Mouse (Mus musculus) kidney, adult 2 months (tissue): ENCODE measurements around the gene Tmem233. TPM values are rescaled to one million over a fixed set of nuclear protein-coding genes. Genes with fewer than 3 reads are reported as not detected.

ENCODE experiments used
- DNase-seq: peaks from one replicate; pipeline ENCODE4 v3.0.0; 2021
- H3K27ac ChIP-seq: fragments of 200-500 bp; 2 replicates; pipeline ENCODE4 v1.5.1; 2012; ENCODE audit warnings: low read depth, low read length, control low read depth, inconsistent platforms; ENCODE audit not compliant: insufficient read depth
- H3K27me3 ChIP-seq: fragments of 200-500 bp; replicated peaks from 2 replicates; pipeline ENCODE4 v1.6.1; 2012; ENCODE audit warnings: mild to moderate bottlenecking, moderate library complexity, low read length, inconsistent platforms; ENCODE audit not compliant: control insufficient read depth, insufficient read depth
- H3K36me3 ChIP-seq: fragments of 200-500 bp; 2 replicates; pipeline ENCODE4 v1.6.1; 2012; ENCODE audit warnings: mild to moderate bottlenecking, moderate library complexity, low read length, inconsistent platforms; ENCODE audit not compliant: control insufficient read depth, insufficient read depth
- H3K4me1 ChIP-seq: fragments of 200-500 bp; 2 replicates; pipeline ENCODE4 v1.6.1; 2011; ENCODE audit warnings: low read length; ENCODE audit not compliant: control insufficient read depth, insufficient read depth
- H3K4me3 ChIP-seq: fragments of 200-500 bp; 2 replicates; pipeline ENCODE4 v1.5.1; 2011; ENCODE audit warnings: mild to moderate bottlenecking, low read depth, low read length, control low read depth; ENCODE audit not compliant: insufficient read depth
- CTCF ChIP-seq: fragments of 200-500 bp; conservative IDR thresholded peaks from 2 replicates; pipeline ENCODE4 v1.5.1; 2011; ENCODE audit warnings: low read depth, mild to moderate bottlenecking, control low read depth, low read length, moderate library complexity, mixed read lengths; ENCODE audit not compliant: insufficient read depth, insufficient read length
- POLR2A ChIP-seq: fragments of 200-500 bp; IDR thresholded peaks from one replicate; pipeline ENCODE4 v1.6.1; 2011; ENCODE audit warnings: low read depth, low read length, control low read depth
- WGBS: fragments of 180-500 bp; shearing (Covaris S2); methylation state at CpG from one replicate; pipeline ENCODE4 v1.1.7; 2018; 5-methylcytosine and 5-hydroxymethylcytosine counted together
- polyA plus RNA-seq: library from polyadenylated mRNA; depleted of rRNA; stranded (reverse); fragments of >200 nt; gene quantifications from 2 replicates; pipeline ENCODE4 v1.2.3, GENCODE M21; 2012

The Tmem233 gene
- polyA plus RNA-seq, 1 experiment = 0.31 TPM

GRCm38 (mm10) chr5:116029071-116029470 is 54.0 kb downstream of the Tmem233 start:
- H3K27ac ChIP-seq = no peak overlapping the region
- no peak for TF ChIP-seq CTCF
- no peak for TF ChIP-seq POLR2A
- WGBS = 70% methylated on average over 7 of the region's 7 CpGs
- DNase-seq = no peak
- H3K4me1 ChIP-seq = no peaks in the 10 kb centered on the region
- no peaks in the 10 kb centered on the region for H3K36me3 ChIP-seq
- no peaks in the 10 kb centered on the region for H3K27me3 ChIP-seq
- H3K4me3 ChIP-seq = no peak overlapping the region

GRCm38 (mm10) chr5:116026561-116026960 is 56.5 kb downstream of the Tmem233 start:
- Histone ChIP-seq H3K4me1 (peaks cover 5% of the 10 kb centered on the region; the same call in 1 of the 2 replicates), H3K27ac (no peak overlapping the region), H3K27me3 (no peaks in the 10 kb centered on the region), H3K4me3 (no peak overlapping the region), H3K36me3 (no peaks in the 10 kb centered on the region; the same call in 1 of the 2 replicates)
- WGBS = 90% methylated on average over 14 of the region's 14 CpGs
- no peak for DNase-seq
- TF ChIP-seq POLR2A (no peak), CTCF (no peak)

- H3K36me3 ChIP-seq = peaks cover 2% of the 10 kb centered on the region; the same call in 1 of the 2 replicates
- no peak overlapping the region for H3K4me3 ChIP-seq
- H3K4me1 ChIP-seq = peaks cover 5% of the 10 kb centered on the region; the same call in 1 of the 2 replicates
- DNase-seq = no peak
- no peak overlapping the region for H3K27ac ChIP-seq
- TF ChIP-seq POLR2A (no peak), CTCF (no peak)
- no peaks in the 10 kb centered on the region for H3K27me3 ChIP-seq
- WGBS = 92% methylated on average over 5 of the region's 5 CpGs
Measured at GRCm38 (mm10) chr5:116026107-116026506, 56.9 kb downstream of the Tmem233 start.

- peak within 1 kb of the TSS; percentile 79 for H3K4me3 ChIP-seq
- peak; percentile 97 for DNase-seq
- peaks cover 5% of the 10 kb centered on the region; the same call in 1 of the 2 replicates for H3K36me3 ChIP-seq
- under 1% methylated on average over 46 of the region's 46 CpGs for WGBS
- TF ChIP-seq POLR2A = peak; percentile 80
- TF ChIP-seq CTCF = peak; percentile 57
- peak within 1 kb of the TSS; percentile 86 for H3K27ac ChIP-seq
- no peaks in the 10 kb centered on the region for H3K27me3 ChIP-seq
- peaks cover 15% of the 10 kb centered on the region for H3K4me1 ChIP-seq
Measured at GRCm38 (mm10) chr5:116024327-116024739, 58.7 kb downstream of the Tmem233 start, which contains the start of gene Prkab1. Gene Prkab1, minus strand, starts transcription at chr5:116024508.

GRCm38 (mm10) chr5:116023821-116024284 is 59.2 kb downstream of the Tmem233 start:
- TF ChIP-seq POLR2A (no peak), CTCF (no peak)
- H3K27me3 ChIP-seq = no peaks in the 10 kb centered on the region
- peaks cover 5% of the 10 kb centered on the region; the same call in 1 of the 2 replicates for H3K36me3 ChIP-seq
- H3K4me1 ChIP-seq = peaks cover 19% of the 10 kb centered on the region
- WGBS = 1% methylated on average over 28 of the region's 28 CpGs
- DNase-seq = peak; percentile 47
- peak overlapping the region; percentile 79 for H3K4me3 ChIP-seq
- H3K27ac ChIP-seq = peak overlapping the region; percentile 86

GRCm38 (mm10) chr5:116023251-116023661 is 59.8 kb downstream of the Tmem233 start:
- no peaks in the 10 kb centered on the region for H3K27me3 ChIP-seq
- peak overlapping the region; percentile 86 for H3K27ac ChIP-seq
- TF ChIP-seq CTCF = no peak
- TF ChIP-seq POLR2A = no peak
- DNase-seq = peak; percentile 84
- H3K4me3 ChIP-seq = peak overlapping the region; percentile 79
- WGBS = 3% methylated on average over 8 of the region's 8 CpGs
- peaks cover 5% of the 10 kb centered on the region; the same call in 1 of the 2 replicates for H3K36me3 ChIP-seq
- H3K4me1 ChIP-seq = peaks cover 20% of the 10 kb centered on the region

- H3K4me1 ChIP-seq = peaks cover 20% of the 10 kb centered on the region
- DNase-seq = no peak
- H3K27ac ChIP-seq = peak overlapping the region; percentile 86
- no peaks in the 10 kb centered on the region for H3K27me3 ChIP-seq
- peaks cover 7% of the 10 kb centered on the region; the same call in 1 of the 2 replicates for H3K36me3 ChIP-seq
- TF ChIP-seq CTCF = no peak
- no peak for TF ChIP-seq POLR2A
- WGBS = 53% methylated on average over 7 of the region's 7 CpGs
- H3K4me3 ChIP-seq = peak overlapping the region; percentile 79
Measured at GRCm38 (mm10) chr5:116022658-116023200, 60.3 kb downstream of the Tmem233 start.
